Mouse (Mus musculus): ENCODE measurements at regions not wholly inside any gene's neighbourhood (a gene's known extent, or its start where the extent isn't known, plus 50 kb on each side); places are given as distances from the start of the nearest gene placed in this dataset.

DNA sequence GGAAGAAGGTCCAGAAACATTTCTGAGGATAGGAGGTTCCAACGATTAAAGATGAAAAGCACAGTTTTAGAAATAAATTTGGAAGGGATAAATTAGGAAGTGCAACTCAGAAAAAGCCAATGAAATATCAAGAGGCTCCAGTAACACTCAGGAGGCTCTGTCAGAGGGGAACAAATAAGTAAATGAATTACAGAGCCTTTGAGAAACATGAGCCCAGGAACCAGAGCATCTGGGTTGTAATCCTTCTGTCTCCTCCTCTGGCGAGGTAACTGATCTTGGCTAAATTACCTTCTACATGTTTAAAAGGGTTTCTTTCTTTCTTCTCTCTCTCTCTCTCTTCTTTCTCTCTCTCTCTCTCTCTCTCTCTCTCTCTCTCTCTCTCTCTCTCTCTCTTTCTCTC lies 53.2 kb upstream of the Robo2 start:
- intact Hi-C loops (cut with DNase I) = no loop called here

DNA sequence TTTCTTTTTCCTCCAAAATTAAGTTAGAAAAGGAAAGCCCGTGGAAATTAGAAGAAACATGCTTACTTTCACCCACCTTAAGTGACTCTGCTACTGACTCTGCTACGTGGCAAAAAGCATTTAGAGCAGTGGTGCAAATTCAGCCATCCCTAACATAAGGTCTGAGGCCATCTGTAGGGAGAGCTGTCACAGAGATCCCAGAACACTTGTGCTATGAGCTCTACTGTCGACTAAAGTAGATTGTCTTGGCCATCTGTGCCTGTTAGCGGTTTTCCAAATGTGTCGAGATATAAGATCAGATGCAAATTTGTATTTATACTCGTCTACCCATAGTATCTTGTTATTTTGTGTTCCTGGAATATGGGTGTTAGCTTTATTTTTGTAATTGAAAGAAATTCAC lies 52.7 kb upstream of the Robo2 start:
- intact Hi-C loops (cut with DNase I) = no loop called here
- no peak for DNase-seq

More for the DNA sequence above, 53.2 kb upstream of the Robo2 start:
- no peak for DNase-seq

- intact Hi-C loops (cut with DNase I) = no loop called here
- no peak for DNase-seq
Measured at GRCm38 (mm10) chr16:74462436-74462835, 50.8 kb upstream of the Robo2 start.
